Mouse (Mus musculus) intestine, embryonic 16.5 days (tissue): Measurements from ENCODE around the gene Rab10. TPM values are rescaled to one million over a fixed set of nuclear protein-coding genes. Genes with fewer than 3 reads are reported as not detected.
A peak's percentile ranks its signal among the peaks of the same experiment; 100 is the strongest.

Experiments
- ATAC-seq: fragments of 200-750 bp; cut with Nextera tagmentation; 2 replicates; pipeline ENCODE4 v1.8.0; 2017; ENCODE audit warnings: moderate TSS enrichment, moderate library complexity
- H3K27ac ChIP-seq: fragments of 300-500 bp; sonication (generic); 2 replicates; pipeline ENCODE4 v1.5.1; 2014; ENCODE audit warnings: mild to moderate bottlenecking, low read length
- H3K27me3 ChIP-seq: fragments of 300-500 bp; sonication (generic); replicated peaks from 2 replicates; pipeline ENCODE4 v1.6.1; 2014; ENCODE audit warnings: low read length, control low read depth, mixed read lengths; ENCODE audit not compliant: control insufficient read depth, insufficient read depth
- H3K36me3 ChIP-seq: fragments of 300-500 bp; sonication (generic); 2 replicates; pipeline ENCODE4 v1.6.1; 2014; ENCODE audit warnings: low read length, control low read depth; ENCODE audit not compliant: control insufficient read depth, insufficient read depth
- H3K4me1 ChIP-seq: fragments of 300-500 bp; sonication (generic); 2 replicates; pipeline ENCODE4 v1.6.1; 2014; ENCODE audit warnings: low read length, control low read depth, mixed read lengths; ENCODE audit not compliant: control insufficient read depth, insufficient read depth
- H3K4me2 ChIP-seq: fragments of 300-500 bp; sonication (generic); 2 replicates; pipeline ENCODE4 v1.6.1; 2014; ENCODE audit warnings: low read depth, low read length, control low read depth
- H3K4me3 ChIP-seq: fragments of 300-500 bp; sonication (generic); 2 replicates; pipeline ENCODE4 v1.5.1; 2014; ENCODE audit warnings: mild to moderate bottlenecking, low read length
- H3K9ac ChIP-seq: fragments of 300-500 bp; sonication (generic); 2 replicates; pipeline ENCODE4 v1.6.1; 2014; ENCODE audit warnings: low read depth, low read length
- H3K9me3 ChIP-seq: fragments of 300-500 bp; sonication (generic); 2 replicates; pipeline ENCODE4 v1.6.1; 2016; ENCODE audit warnings: low read length, control low read depth; ENCODE audit not compliant: control insufficient read depth
- WGBS: fragments of 180-500 bp; shearing (Covaris S2); extraction: QIAGEN DNeasy Blood & Tissue Kit; methylation state at CpG from one replicate; pipeline ENCODE4 v1.1.7; 2014; 5-methylcytosine and 5-hydroxymethylcytosine counted together
- polyA plus RNA-seq: library from polyadenylated mRNA; unstranded; fragments of >200 nt; fragmentation: Nextera tagmentation; extraction: Ambion mirVana; gene quantifications from 2 replicates; pipeline ENCODE4 v1.2.1, GENCODE M21; 2015

The Rab10 gene
- polyA plus RNA-seq, 1 experiment from 2014 or later, result 52.9 TPM

GRCm38 (mm10) chr12:3255966-3256365 is 53.8 kb downstream of the Rab10 start:
- no peaks in the 10 kb centered on the region for H3K4me1 ChIP-seq
- no peaks in the 10 kb centered on the region for H3K27me3 ChIP-seq
- H3K36me3 ChIP-seq, result no peaks in the 10 kb centered on the region
- no peak overlapping the region for H3K9ac ChIP-seq
- H3K27ac ChIP-seq, result no peak overlapping the region
- no peak overlapping the region for H3K4me2 ChIP-seq
- no peak for ATAC-seq
- no peak overlapping the region for H3K4me3 ChIP-seq
- H3K9me3 ChIP-seq, result no peaks in the 10 kb centered on the region

- H3K4me3 ChIP-seq, result no peak overlapping the region
- H3K27ac ChIP-seq, result no peak overlapping the region
- ATAC-seq, result no peak
- no peak overlapping the region for H3K4me2 ChIP-seq
- no peaks in the 10 kb centered on the region for H3K9me3 ChIP-seq
- H3K4me1 ChIP-seq, result no peaks in the 10 kb centered on the region
- H3K27me3 ChIP-seq, result no peaks in the 10 kb centered on the region
- 93% methylated on average over 2 of the region's 2 CpGs for WGBS
- H3K36me3 ChIP-seq, result no peaks in the 10 kb centered on the region
- no peak overlapping the region for H3K9ac ChIP-seq
Measured at GRCm38 (mm10) chr12:3255435-3255834, 54.3 kb downstream of the Rab10 start.

GRCm38 (mm10) chr12:3253591-3253990 is 56.2 kb downstream of the Rab10 start:
- no peak overlapping the region for H3K27ac ChIP-seq

GRCm38 (mm10) chr12:3246091-3246490 is 63.7 kb downstream of the Rab10 start:
- Histone ChIP-seq H3K9ac (no peak overlapping the region), H3K36me3 (no peaks in the 10 kb centered on the region), H3K9me3 (no peaks in the 10 kb centered on the region), H3K27me3 (no peaks in the 10 kb centered on the region), H3K4me2 (no peak overlapping the region), H3K27ac (no peak overlapping the region), H3K4me1 (no peaks in the 10 kb centered on the region), H3K4me3 (no peak overlapping the region)
- ATAC-seq, result no peak
- 94% methylated on average over 6 of the region's 6 CpGs for WGBS

More at GRCm38 (mm10) chr12:3253591-3253990, 56.2 kb downstream of the Rab10 start:
- Histone ChIP-seq H3K9me3 (no peaks in the 10 kb centered on the region), H3K4me2 (no peak overlapping the region), H3K27me3 (no peaks in the 10 kb centered on the region), H3K36me3 (no peaks in the 10 kb centered on the region), H3K9ac (no peak overlapping the region), H3K4me1 (no peaks in the 10 kb centered on the region), H3K4me3 (no peak overlapping the region)
- ATAC-seq, result no peak

GRCm38 (mm10) chr12:3239544-3239943 is 70.2 kb downstream of the Rab10 start:
- no peaks in the 10 kb centered on the region for H3K4me1 ChIP-seq
- H3K4me3 ChIP-seq, result no peak overlapping the region
- H3K27ac ChIP-seq, result no peak overlapping the region
- H3K36me3 ChIP-seq, result peaks cover 33% of the 10 kb centered on the region
- no peak overlapping the region for H3K9ac ChIP-seq
- ATAC-seq, result no peak
- H3K27me3 ChIP-seq, result no peaks in the 10 kb centered on the region
- no peak overlapping the region for H3K4me2 ChIP-seq
- 97% methylated on average over 1 of the region's 1 CpGs for WGBS
- 0 out of 2 replicates have a peak, but pooled peaks cover 6% of the 10 kb centered on the region for H3K9me3 ChIP-seq

- WGBS, result 93% methylated on average over 16 of the region's 16 CpGs
- H3K4me2 ChIP-seq, result no peak overlapping the region
- H3K4me3 ChIP-seq, result no peak overlapping the region
- H3K36me3 ChIP-seq, result peaks cover 33% of the 10 kb centered on the region
- no peak overlapping the region for H3K9ac ChIP-seq
- H3K4me1 ChIP-seq, result no peaks in the 10 kb centered on the region
- ATAC-seq, result no peak
- H3K27me3 ChIP-seq, result no peaks in the 10 kb centered on the region
- H3K9me3 ChIP-seq, result 0 out of 2 replicates have a peak, but pooled peaks cover 6% of the 10 kb centered on the region
- no peak overlapping the region for H3K27ac ChIP-seq
Measured at GRCm38 (mm10) chr12:3238361-3239051, 71.3 kb downstream of the Rab10 start.

- Histone ChIP-seq H3K4me1 (no peaks in the 10 kb centered on the region), H3K9ac (no peak overlapping the region), H3K4me3 (no peak overlapping the region), H3K27ac (no peak overlapping the region), H3K27me3 (no peaks in the 10 kb centered on the region), H3K9me3 (0 out of 2 replicates have a peak, but pooled peaks cover 6% of the 10 kb centered on the region), H3K36me3 (peaks cover 33% of the 10 kb centered on the region), H3K4me2 (no peak overlapping the region)
- no peak for ATAC-seq
- 93% methylated on average over 5 of the region's 5 CpGs for WGBS
Measured at GRCm38 (mm10) chr12:3237799-3238198, 72.0 kb downstream of the Rab10 start.

- Histone ChIP-seq H3K9me3 (0 out of 2 replicates have a peak, but pooled peaks cover 6% of the 10 kb centered on the region), H3K9ac (no peak overlapping the region), H3K4me1 (no peaks in the 10 kb centered on the region), H3K36me3 (peaks cover 33% of the 10 kb centered on the region), H3K27ac (no peak overlapping the region), H3K4me2 (0 out of 2 replicates have a peak overlapping the region, but pooled peaks have one; percentile 52), H3K4me3 (no peak overlapping the region), H3K27me3 (no peaks in the 10 kb centered on the region)
- WGBS, result 94% methylated on average over 11 of the region's 12 CpGs
- no peak for ATAC-seq
Measured at GRCm38 (mm10) chr12:3236831-3237681, 72.7 kb downstream of the Rab10 start.

GRCm38 (mm10) chr12:3236163-3236641 is 73.6 kb downstream of the Rab10 start:
- peak overlapping the region; percentile 52 for H3K4me2 ChIP-seq
- no peak for ATAC-seq
- peaks cover 33% of the 10 kb centered on the region for H3K36me3 ChIP-seq
- peak overlapping the region; percentile 57 for H3K9ac ChIP-seq
- 0 out of 2 replicates have a peak, but pooled peaks cover 6% of the 10 kb centered on the region for H3K9me3 ChIP-seq
- H3K4me3 ChIP-seq, result peak overlapping the region; percentile 56
- H3K27me3 ChIP-seq, result no peaks in the 10 kb centered on the region
- WGBS, result 70% methylated on average over 14 of the region's 14 CpGs
- H3K27ac ChIP-seq, result no peak overlapping the region
- no peaks in the 10 kb centered on the region for H3K4me1 ChIP-seq
